In genomic region chr9:121249805-121250204, GRCm38 (mm10) we compare ENCODE assay signal across 13 mouse cellular contexts. TPM values are rescaled to one million over a fixed set of nuclear protein-coding genes. Genes with fewer than 3 reads are reported as not detected.
DNase-seq lines count a peak whose midpoint lies in the region; ATAC-seq lines count a peak whose summit lies in the region.
"Had no signal": no experiment of that assay in that cellular context is flagged by ENCODE, and none has a peak within 500 bp of the region (broad histone marks: within the 10 kb centered on the region; RNA-seq: fewer than 3 reads in every experiment).

No protein-coding gene starts in this region.

- H3K4me3 ChIP-seq in kidney, embryonic 15.5 days (replicated peaks): no peak overlapping the region
- H3K4me3 ChIP-seq in forebrain, embryonic 12.5 days (replicated peaks): no peak overlapping the region
- no peak overlapping the region for H3K4me3 ChIP-seq in neural tube, embryonic 15.5 days (replicated peaks)
- H3K4me3 ChIP-seq: embryonic facial prominence, embryonic 15.5 days; midbrain, embryonic 13.5 days; neural tube, embryonic 13.5 days had no signal

- peaks cover 5% of the 10 kb centered on the region for H3K36me3 ChIP-seq in kidney, embryonic 15.5 days
- peaks cover 7% of the 10 kb centered on the region for H3K36me3 ChIP-seq in forebrain, embryonic 12.5 days (replicated peaks)
- no peaks in the 10 kb centered on the region for H3K36me3 ChIP-seq in neural tube, embryonic 15.5 days
- H3K36me3 ChIP-seq: embryonic facial prominence, embryonic 15.5 days; neural tube, embryonic 13.5 days had no signal

- 39% methylated on average over 14 of the region's 14 CpGs for WGBS in kidney, embryonic 15.5 days
- WGBS in forebrain, embryonic 12.5 days: 69% methylated on average over 14 of the region's 14 CpGs
- 68% methylated on average over 14 of the region's 14 CpGs for WGBS in neural tube, embryonic 15.5 days

- H3K4me2 ChIP-seq in kidney, embryonic 15.5 days: no peak overlapping the region
- no peak overlapping the region for H3K4me2 ChIP-seq in forebrain, embryonic 12.5 days
- H3K4me2 ChIP-seq in neural tube, embryonic 15.5 days: no peak overlapping the region
- H3K4me2 ChIP-seq: embryonic facial prominence, embryonic 15.5 days; midbrain, embryonic 13.5 days; neural tube, embryonic 13.5 days had no signal

- peak; percentile 1 for DNase-seq in kidney, adult 9 months
- peak; percentile 5 to 20 for DNase-seq in spleen, postnatal 36 days (ENCODE audit: low spot score in 2 of 2)
- DNase-seq in spleen, adult 18-20 months: no peak
- DNase-seq: liver, postnatal 0 days; thymus, adult 2 months had no signal

- H3K27me3 ChIP-seq in kidney, embryonic 15.5 days: no peaks in the 10 kb centered on the region
- no peaks in the 10 kb centered on the region for H3K27me3 ChIP-seq in forebrain, embryonic 12.5 days
- H3K27me3 ChIP-seq in neural tube, embryonic 15.5 days (replicated peaks): no peaks in the 10 kb centered on the region
- H3K27me3 ChIP-seq: embryonic facial prominence, embryonic 15.5 days; midbrain, embryonic 13.5 days; neural tube, embryonic 13.5 days had no signal

- H3K9me3 ChIP-seq in kidney, embryonic 15.5 days (replicated peaks): no peaks in the 10 kb centered on the region
- no peaks in the 10 kb centered on the region for H3K9me3 ChIP-seq in forebrain, embryonic 12.5 days
- no peaks in the 10 kb centered on the region for H3K9me3 ChIP-seq in neural tube, embryonic 15.5 days (replicated peaks)
- H3K9me3 ChIP-seq: embryonic facial prominence, embryonic 15.5 days; midbrain, embryonic 13.5 days; neural tube, embryonic 13.5 days had no signal

- no peaks in the 10 kb centered on the region for H3K4me1 ChIP-seq in kidney, embryonic 15.5 days
- H3K4me1 ChIP-seq in forebrain, embryonic 12.5 days: no peaks in the 10 kb centered on the region
- no peaks in the 10 kb centered on the region for H3K4me1 ChIP-seq in neural tube, embryonic 15.5 days
- H3K4me1 ChIP-seq: embryonic facial prominence, embryonic 15.5 days; midbrain, embryonic 13.5 days; neural tube, embryonic 13.5 days had no signal

- no peak overlapping the region for H3K27ac ChIP-seq in kidney, embryonic 15.5 days
- H3K27ac ChIP-seq in forebrain, embryonic 12.5 days: no peak overlapping the region
- no peak overlapping the region for H3K27ac ChIP-seq in neural tube, embryonic 15.5 days (replicated peaks)
- H3K27ac ChIP-seq: embryonic facial prominence, embryonic 15.5 days; kidney, postnatal 0 days; midbrain, embryonic 13.5 days; neural tube, embryonic 13.5 days had no signal

- no peak overlapping the region for H3K9ac ChIP-seq in kidney, embryonic 15.5 days
- H3K9ac ChIP-seq in forebrain, embryonic 12.5 days: no peak overlapping the region
- no peak overlapping the region for H3K9ac ChIP-seq in neural tube, embryonic 15.5 days (replicated peaks)
- H3K9ac ChIP-seq: embryonic facial prominence, embryonic 15.5 days; liver, postnatal 0 days; midbrain, embryonic 13.5 days; neural tube, embryonic 13.5 days had no signal

- ATAC-seq in kidney, embryonic 15.5 days (replicated peaks; ENCODE audit: low FRiP score): no peak
- ATAC-seq in hematopoietic stem cell, adult 5-6 weeks (replicated peaks in 1 of 2; ENCODE audit: insufficient read depth in 1 of 2, low FRiP score in 2 of 2, low TSS enrichment in 1 of 2, low read depth in 1 of 2, poor library complexity in 2 of 2, severe bottlenecking in 2 of 2): peak; percentile 56 to 66; a peak in 3 of 4 replicates
- ATAC-seq in forebrain, embryonic 12.5 days (ENCODE audit: low FRiP score): no peak
- ATAC-seq in neural tube, embryonic 15.5 days (ENCODE audit: low FRiP score): no peak
- ATAC-seq: liver, postnatal 0 days; midbrain, embryonic 13.5 days had no signal

RNA-seq across cellular contexts. Expression of gene Ulk4, which starts 27.2 kb away (rescaled TPM):
- 145 and 164 TPM in 2 replicates for polyA plus RNA-seq in kidney, embryonic 15.5 days (2015; fragmentation: Nextera tagmentation; extraction: Ambion mirVana)
- 2.7 and 8.3 TPM in 2 replicates for total RNA-seq in hematopoietic stem cell, adult 5-6 weeks (2017)
- 179 and 182 TPM in 2 replicates for polyA plus RNA-seq in forebrain, embryonic 12.5 days (2016; fragmentation: Nextera tagmentation; extraction: Ambion mirVana)
- polyA plus RNA-seq in neural tube, embryonic 15.5 days (2015; fragmentation: Nextera tagmentation; extraction: Ambion mirVana): 62.5 and 71.2 TPM in 2 replicates

RNA-seq across cellular contexts. Expression of gene Trak1, which starts 47.5 kb away (rescaled TPM):
- polyA plus RNA-seq in kidney, embryonic 15.5 days (2015; fragmentation: Nextera tagmentation; extraction: Ambion mirVana): 15.1 and 18.7 TPM in 2 replicates
- 26.3 and 27.3 TPM in 2 replicates for total RNA-seq in hematopoietic stem cell, adult 5-6 weeks (2017)
- polyA plus RNA-seq in forebrain, embryonic 12.5 days (2016; fragmentation: Nextera tagmentation; extraction: Ambion mirVana): 41.2 and 45.3 TPM in 2 replicates
- 50.9 and 52.9 TPM in 2 replicates for polyA plus RNA-seq in neural tube, embryonic 15.5 days (2015; fragmentation: Nextera tagmentation; extraction: Ambion mirVana)

Comparison
In these comparisons a context has a peak if more than half of its experiments do, and no peak if none do; other contexts are left out.
1. DNase-seq: peak in kidney, adult 9 months (single experiment) and spleen, postnatal 36 days (2 of 2); none in spleen, adult 18-20 months (0 of 2).
2. ATAC-seq: peak in hematopoietic stem cell, adult 5-6 weeks (2 of 2); none in kidney, embryonic 15.5 days (single experiment), forebrain, embryonic 12.5 days (single experiment) and neural tube, embryonic 15.5 days (single experiment).